Mouse (Mus musculus) lung, postnatal 0 days (tissue): ENCODE measurements around the gene Zmynd10. TPM values are rescaled to one million over a fixed set of nuclear protein-coding genes. Genes with fewer than 3 reads are reported as not detected.
"Not testable (repeated sequence)": the region's sequence is repeated elsewhere in the genome, so short reads cannot be mapped to it uniquely, and the experiment has no call there.

Experiments used
- ATAC-seq: fragments of 200-750 bp; cut with Nextera tagmentation; 2 replicates; pipeline ENCODE4 v1.8.0; 2017; ENCODE audit warnings: moderate library complexity
- DNase-seq: peaks from one replicate; pipeline ENCODE4 v3.0.0-alpha.2; 2016; ENCODE audit warnings: low spot score
- H3K27ac ChIP-seq: fragments of 300-500 bp; sonication (generic); 2 replicates; pipeline ENCODE4 v1.5.1; 2014; ENCODE audit warnings: antibody characterized with exemption, mild to moderate bottlenecking, low read length, mixed read lengths
- H3K27me3 ChIP-seq: fragments of 300-500 bp; sonication (generic); replicated peaks from 2 replicates; pipeline ENCODE4 v1.6.1; 2014; ENCODE audit warnings: low read length, mixed read lengths; ENCODE audit not compliant: insufficient read depth
- H3K36me3 ChIP-seq: fragments of 300-500 bp; sonication (generic); 2 replicates; pipeline ENCODE4 v1.6.1; 2014; ENCODE audit warnings: low read length, mixed read lengths; ENCODE audit not compliant: insufficient read depth
- H3K4me1 ChIP-seq: fragments of 300-500 bp; sonication (generic); 2 replicates; pipeline ENCODE4 v1.6.1; 2014; ENCODE audit warnings: antibody characterized with exemption, low read depth, low read length, mixed read lengths; ENCODE audit not compliant: insufficient read depth
- H3K4me2 ChIP-seq: fragments of 300-500 bp; sonication (generic); replicated peaks from 2 replicates; pipeline ENCODE4 v1.6.1; 2014; ENCODE audit warnings: low read depth, mild to moderate bottlenecking, low read length, moderate library complexity, mixed read lengths
- H3K4me3 ChIP-seq: fragments of 300-500 bp; sonication (generic); 2 replicates; pipeline ENCODE4 v1.5.1; 2014; ENCODE audit warnings: low read depth, low read length
- H3K9ac ChIP-seq: fragments of 300-500 bp; sonication (generic); replicated peaks from 2 replicates; pipeline ENCODE4 v1.6.1; 2014; ENCODE audit warnings: low read depth, mild to moderate bottlenecking
- H3K9me3 ChIP-seq: fragments of 300-500 bp; sonication (generic); 2 replicates; pipeline ENCODE4 v1.6.1; 2016; ENCODE audit warnings: low read length, mixed read lengths
- CTCF ChIP-seq: IDR thresholded peaks from 2 replicates; pipeline ENCODE4 v1.5.1; 2016; ENCODE audit warnings: antibody characterized with exemption, mild to moderate bottlenecking
- EP300 ChIP-seq: IDR thresholded peaks from 2 replicates; pipeline ENCODE4 v1.6.1; 2016; ENCODE audit warnings: antibody characterized with exemption, mild to moderate bottlenecking, control low read depth
- WGBS: fragments of 180-500 bp; shearing (Covaris S2); extraction: QIAGEN DNeasy Blood & Tissue Kit; methylation state at CpG from one replicate; pipeline ENCODE4 v1.1.7; 2014; 5-methylcytosine and 5-hydroxymethylcytosine counted together
- polyA plus RNA-seq: library from polyadenylated mRNA; unstranded; fragments of >200 nt; fragmentation: Nextera tagmentation; extraction: Ambion mirVana; gene quantifications from 2 replicates; pipeline ENCODE4 v1.2.1, GENCODE M21; 2015

Zmynd10 gene
- polyA plus RNA-seq, 1 experiment from 2014 or later, result 9.1 TPM

- no peaks in the 10 kb centered on the region for H3K27me3 ChIP-seq
- peaks cover 11% of the 10 kb centered on the region; the same call in 1 of the 2 replicates for H3K4me1 ChIP-seq
- peak; percentile 91 for ATAC-seq
- H3K36me3 ChIP-seq, result peaks cover 30% of the 10 kb centered on the region; the same call in 1 of the 2 replicates
- WGBS, result 1% methylated on average over 46 of the region's 46 CpGs
- H3K27ac ChIP-seq, result peak within 1 kb of the TSS; percentile 82
- peak within 1 kb of the TSS; percentile 74 for H3K4me3 ChIP-seq
- DNase-seq, result peak; percentile 97
- TF ChIP-seq EP300 (0 out of 2 replicates have a peak, but pooled peaks have one; percentile 23), CTCF (no peak)
- peak within 1 kb of the TSS; percentile 91 for H3K4me2 ChIP-seq
- peak within 1 kb of the TSS; percentile 65 for H3K9ac ChIP-seq
- no peaks in the 10 kb centered on the region for H3K9me3 ChIP-seq
Measured at GRCm38 (mm10) chr9:107563029-107563581, 16.0 kb downstream of the Zmynd10 start, which contains the start of gene Tusc2. Gene Tusc2 (plus strand): TSS chr9:107563255.

- Histone ChIP-seq H3K4me1 (peaks cover 15% of the 10 kb centered on the region; the same call in 1 of the 2 replicates), H3K4me2 (peak overlapping the region; percentile 91), H3K4me3 (peak overlapping the region; percentile 19; the same call in 1 of the 2 replicates), H3K27ac (peak overlapping the region; percentile 92), H3K9ac (peak overlapping the region; percentile 19; the same call in 1 of the 2 replicates)
- 37% methylated on average over 5 of the region's 5 CpGs for WGBS
- ATAC-seq, H3K36me3 ChIP-seq, H3K9me3 ChIP-seq, H3K27me3 ChIP-seq: not testable (repeated sequence)
- peak; percentile 55 for DNase-seq
- peak; percentile 61 for TF ChIP-seq CTCF
Measured at GRCm38 (mm10) chr9:107565556-107565955, 18.5 kb downstream of the Zmynd10 start.

- peak; percentile 94 for TF ChIP-seq CTCF
- no peak for TF ChIP-seq EP300
- peak; percentile 78 for DNase-seq
- Histone ChIP-seq H3K4me2 (peak overlapping the region; percentile 32), H3K36me3 (peaks cover 5% of the 10 kb centered on the region; the same call in 1 of the 2 replicates), H3K4me3 (no peak overlapping the region; the same call in 1 of the 2 replicates), H3K27me3 (no peaks in the 10 kb centered on the region), H3K9me3 (no peaks in the 10 kb centered on the region), H3K9ac (0 out of 2 replicates have a peak overlapping the region, but pooled peaks have one; percentile 30), H3K27ac (peak overlapping the region; percentile 92), H3K4me1 (peaks cover 21% of the 10 kb centered on the region; the same call in 1 of the 2 replicates)
- peak; percentile 11; the same call in 1 of the 2 replicates for ATAC-seq
- 42% methylated on average over 15 of the region's 15 CpGs for WGBS
Measured at GRCm38 (mm10) chr9:107566041-107566709, 19.1 kb downstream of the Zmynd10 start.

- H3K36me3 ChIP-seq, result peaks cover under 1% of the 10 kb centered on the region; the same call in 1 of the 2 replicates
- DNase-seq, result peak; percentile 83
- H3K27ac ChIP-seq, result peak overlapping the region; percentile 92
- ATAC-seq, result peak; percentile 60
- H3K4me1 ChIP-seq, result peaks cover 21% of the 10 kb centered on the region; the same call in 1 of the 2 replicates
- 40% methylated on average over 3 of the region's 3 CpGs for WGBS
- H3K4me2 ChIP-seq, result peak overlapping the region; percentile 32
- peak; percentile 50 for TF ChIP-seq CTCF
- peak; percentile 97 for TF ChIP-seq EP300
- no peaks in the 10 kb centered on the region for H3K27me3 ChIP-seq
- 0 out of 2 replicates have a peak overlapping the region, but pooled peaks have one; percentile 30 for H3K9ac ChIP-seq
- H3K9me3 ChIP-seq, result no peaks in the 10 kb centered on the region
- no peak overlapping the region for H3K4me3 ChIP-seq
Measured at GRCm38 (mm10) chr9:107566855-107567254, 19.8 kb downstream of the Zmynd10 start.

GRCm38 (mm10) chr9:107567702-107568319 lies 20.7 kb downstream of the Zmynd10 start, which contains the start of gene Hyal2:
Gene Hyal2 (plus strand): TSS chr9:107567945.
- peak; percentile 58 for DNase-seq
- TF ChIP-seq EP300 (no peak), CTCF (peak; percentile 3; the same call in 1 of the 2 replicates)
- no peak for ATAC-seq
- Histone ChIP-seq H3K4me1 (peaks cover 18% of the 10 kb centered on the region; the same call in 1 of the 2 replicates), H3K9me3 (no peaks in the 10 kb centered on the region), H3K36me3 (peaks cover 8% of the 10 kb centered on the region; the same call in 1 of the 2 replicates), H3K4me2 (peak within 1 kb of the TSS; percentile 70), H3K27ac (peak within 1 kb of the TSS; percentile 92), H3K9ac (peak within 1 kb of the TSS; percentile 41), H3K27me3 (no peaks in the 10 kb centered on the region), H3K4me3 (peak within 1 kb of the TSS; percentile 63)
- WGBS, result 7% methylated on average over 18 of the region's 18 CpGs
